Mouse (Mus musculus) kidney, postnatal 10 days (tissue): ENCODE measurements around the gene Ptprcap.
"Not testable (repeated sequence)": the region's sequence is repeated elsewhere in the genome, so short reads cannot be mapped to it uniquely, and the experiment has no call there.

Source experiments
- DNase-seq: peaks from one replicate; pipeline ENCODE4 v3.0.0; 2021; ENCODE audit warnings: mixed read lengths

Ptprcap gene

GRCm38 (mm10) chr19:4125741-4126696, 27.4 kb upstream of the Ptprcap start, which contains the start of gene Aip:
Gene Aip (minus strand): TSS chr19:4125858.
- DNase-seq, result peak; percentile 99

GRCm38 (mm10) chr19:4126759-4127495, 26.5 kb upstream of the Ptprcap start:
- DNase-seq, result peak; percentile 38

- DNase-seq, result no peak
Measured at GRCm38 (mm10) chr19:4129462-4129861, 23.9 kb upstream of the Ptprcap start.

GRCm38 (mm10) chr19:4130106-4130505, 23.3 kb upstream of the Ptprcap start:
- DNase-seq, result no peak

GRCm38 (mm10) chr19:4131075-4131474, 22.3 kb upstream of the Ptprcap start:
- DNase-seq, result no peak

- DNase-seq, result no peak
Measured at GRCm38 (mm10) chr19:4131768-4132167, 21.6 kb upstream of the Ptprcap start.

GRCm38 (mm10) chr19:4134354-4134753, 19.1 kb upstream of the Ptprcap start:
- DNase-seq, result no peak

GRCm38 (mm10) chr19:4135229-4135962, 18.0 kb upstream of the Ptprcap start:
- not testable (repeated sequence) for DNase-seq

- not testable (repeated sequence) for DNase-seq
Measured at GRCm38 (mm10) chr19:4135963-4136345, 17.4 kb upstream of the Ptprcap start.

GRCm38 (mm10) chr19:4136463-4136862, 16.9 kb upstream of the Ptprcap start:
- no peak for DNase-seq

GRCm38 (mm10) chr19:4137913-4138312, 15.5 kb upstream of the Ptprcap start:
- DNase-seq, result no peak

GRCm38 (mm10) chr19:4139446-4139845, 14.0 kb upstream of the Ptprcap start, which contains the start of gene Gpr152:
Gene Gpr152 (plus strand): TSS chr19:4139787.
- no peak for DNase-seq

- no peak for DNase-seq
Measured at GRCm38 (mm10) chr19:4140147-4140546, 13.3 kb upstream of the Ptprcap start.

GRCm38 (mm10) chr19:4142416-4143173, 10.8 kb upstream of the Ptprcap start:
- DNase-seq, result no peak

GRCm38 (mm10) chr19:4143759-4144268, 9.6 kb upstream of the Ptprcap start, which contains the start of gene Cabp4:
Gene Cabp4 (minus strand): TSS chr19:4144033.
- DNase-seq, result no peak

- peak; percentile 51 for DNase-seq
Measured at GRCm38 (mm10) chr19:4144550-4145498, 8.6 kb upstream of the Ptprcap start.

- DNase-seq, result no peak
Measured at GRCm38 (mm10) chr19:4145936-4146335, 7.5 kb upstream of the Ptprcap start.

- no peak for DNase-seq
Measured at GRCm38 (mm10) chr19:4146366-4147021, 6.9 kb upstream of the Ptprcap start.

GRCm38 (mm10) chr19:4147022-4147405, 6.4 kb upstream of the Ptprcap start:
- no peak for DNase-seq
